10 mouse cellular contexts compared by ENCODE assay signal in genomic region chr7:109617838-109618237, GRCm38 (mm10).
DNase-seq lines count a peak whose midpoint lies in the region; ATAC-seq and TF ChIP-seq lines count a peak whose summit lies in the region.
"Had no signal": no experiment of that assay in that cellular context is flagged by ENCODE, and none has a peak within 500 bp of the region (broad histone marks: within the 10 kb centered on the region; RNA-seq: fewer than 3 reads in every experiment).

No protein-coding gene starts in this region.

- DNase-seq in liver, adult 2 months (ENCODE audit: extremely low read depth, low read depth, low spot score), result peak; percentile 46
- no peak for DNase-seq in liver, embryonic 11.5 days (ENCODE audit: low spot score)
- peak; percentile 93 for DNase-seq in cerebellum, adult 11-12 months
- peak; percentile 69 for DNase-seq in gastrocnemius, postnatal 14 days
- DNase-seq in heart, postnatal 36 days, result peak; percentile 51 to 64
- DNase-seq in urinary bladder, adult 18-20 months (ENCODE audit: low spot score in 2 of 2), result no peak
- DNase-seq: liver, embryonic 13.5 days had no signal

- H3K9ac ChIP-seq in liver, adult 2 months (ENCODE audit: low read depth, low read length), result no peak overlapping the region
- H3K9ac ChIP-seq in liver, embryonic 11.5 days (ENCODE audit: low read depth, low read length), result no peak overlapping the region
- H3K9ac ChIP-seq: liver, embryonic 13.5 days had no signal

- no peak for ATAC-seq in liver, embryonic 11.5 days (replicated peaks; ENCODE audit: low FRiP score)
- no peak for ATAC-seq in erythroid progenitor cell, adult 5-6 weeks (replicated peaks; ENCODE audit: low FRiP score, poor library complexity, severe bottlenecking)
- no peak for ATAC-seq in CD4-positive, CD25-positive, alpha-beta regulatory T cell, adult 4 months

- H3K36me3 ChIP-seq in liver, adult 2 months (ENCODE audit: control insufficient read depth, insufficient read depth, low read length), result no peaks in the 10 kb centered on the region
- H3K36me3 ChIP-seq in liver, embryonic 11.5 days (ENCODE audit: control insufficient read depth, insufficient read depth, low read length), result no peaks in the 10 kb centered on the region
- H3K36me3 ChIP-seq: hindbrain, embryonic 10.5 days; liver, embryonic 13.5 days had no signal

- TF ChIP-seq POLR2A in liver, adult 2 months (IDR thresholded peaks at IDR 0.05; ENCODE audit: extremely low read depth, insufficient read depth, low read length), result no peak

- no peaks in the 10 kb centered on the region for H3K27me3 ChIP-seq in liver, adult 2 months (ENCODE audit: control insufficient read depth, insufficient read depth, low read length)
- no peaks in the 10 kb centered on the region for H3K27me3 ChIP-seq in liver, embryonic 11.5 days (replicated peaks; ENCODE audit: control insufficient read depth, insufficient read depth, low read length)
- H3K27me3 ChIP-seq: liver, embryonic 13.5 days had no signal

- no peak overlapping the region for H3K4me3 ChIP-seq in liver, adult 2 months (ENCODE audit: insufficient read depth, low read depth, low read length)
- no peak overlapping the region for H3K4me3 ChIP-seq in liver, embryonic 11.5 days (ENCODE audit: low read depth, low read length)
- H3K4me3 ChIP-seq: hindbrain, embryonic 10.5 days; liver, embryonic 13.5 days had no signal

- peaks cover 3% of the 10 kb centered on the region; the same call in 1 of the 2 replicates for H3K79me2 ChIP-seq in liver, adult 2 months (ENCODE audit: control insufficient read depth, insufficient read depth, low read length)

- no peak overlapping the region for H3K4me2 ChIP-seq in liver, embryonic 11.5 days

- H3K4me1 ChIP-seq in liver, adult 2 months (ENCODE audit: control insufficient read depth, insufficient read depth, low read length), result peaks cover 7% of the 10 kb centered on the region
- H3K4me1 ChIP-seq in liver, embryonic 11.5 days (replicated peaks; ENCODE audit: control insufficient read depth, insufficient read depth, low read length), result peaks cover 45% of the 10 kb centered on the region

- intact Hi-C loops in gastrocnemius, postnatal 14 days (cut with DNase I; ENCODE audit: low total_unique reads), result loop anchor here (5.0 to 10.0 kb wide), 3 partner anchors 53 to 91 kb away; no protein-coding TSS in a partner anchor
- intact Hi-C loops in heart, postnatal 36 days (cut with DNase I), result loop anchor here (1.0 to 5.0 kb wide), 2 partner anchors 90 to 171 kb away; no protein-coding TSS in a partner anchor

- WGBS in liver, adult 2 months, result 36% methylated on average over 3 of the region's 3 CpGs
- WGBS in liver, embryonic 11.5 days, result 74% methylated on average over 3 of the region's 3 CpGs

- H3K27ac ChIP-seq in liver, adult 2 months (replicated peaks; ENCODE audit: insufficient read depth, low read depth, low read length), result no peak overlapping the region
- no peak overlapping the region for H3K27ac ChIP-seq in liver, embryonic 11.5 days (ENCODE audit: low read depth, low read length)

- no peak for TF ChIP-seq CTCF in liver, adult 2 months (IDR thresholded peaks at IDR 0.05; ENCODE audit: low read depth, low read length)

- H3K9me3 ChIP-seq in liver, embryonic 11.5 days (ENCODE audit: control insufficient read depth, low read length), result no peaks in the 10 kb centered on the region
- H3K9me3 ChIP-seq: hindbrain, embryonic 10.5 days; liver, embryonic 13.5 days had no signal

Comparison
In these comparisons a context has a peak if more than half of its experiments do, and no peak if none do; other contexts are left out.
1. DNase-seq: peak in liver, adult 2 months (single experiment), cerebellum, adult 11-12 months (single experiment), gastrocnemius, postnatal 14 days (single experiment) and heart, postnatal 36 days (2 of 2); none in liver, embryonic 11.5 days (single experiment) and urinary bladder, adult 18-20 months (0 of 2).